Mouse (Mus musculus) heart, postnatal 0 days (tissue): ENCODE measurements around the gene Fcgr3. TPM values are rescaled to one million over a fixed set of nuclear protein-coding genes. Genes with fewer than 3 reads are reported as not detected.

Experiments used
- ATAC-seq: fragments of 200-750 bp; cut with Nextera tagmentation; 2 replicates; pipeline ENCODE4 v1.8.0; 2017; ENCODE audit warnings: low read depth, moderate number of reproducible peaks, moderate library complexity; ENCODE audit not compliant: insufficient read depth
- DNase-seq: peaks from one replicate; pipeline ENCODE4 v3.0.0-alpha.2; 2016; ENCODE audit warnings: low spot score
- H3K27ac ChIP-seq: fragments of 300-500 bp; sonication (generic); 2 replicates; pipeline ENCODE4 v1.5.1; 2014; ENCODE audit warnings: low read depth, mild to moderate bottlenecking
- H3K27me3 ChIP-seq: fragments of 300-500 bp; sonication (generic); 2 replicates; pipeline ENCODE4 v1.6.1; 2014; ENCODE audit warnings: low read length, mixed read lengths; ENCODE audit not compliant: control insufficient read depth, insufficient read depth
- H3K36me3 ChIP-seq: fragments of 300-500 bp; sonication (generic); replicated peaks from 2 replicates; pipeline ENCODE4 v1.6.1; 2014; ENCODE audit warnings: low read length, mixed read lengths; ENCODE audit not compliant: control insufficient read depth, insufficient read depth
- H3K4me1 ChIP-seq: fragments of 300-500 bp; sonication (generic); 2 replicates; pipeline ENCODE4 v1.6.1; 2014; ENCODE audit warnings: antibody characterized with exemption; ENCODE audit not compliant: control insufficient read depth, insufficient read depth
- H3K4me2 ChIP-seq: fragments of 300-500 bp; sonication (generic); 2 replicates; pipeline ENCODE4 v1.6.1; 2014; ENCODE audit warnings: low read depth, mild to moderate bottlenecking, low read length, moderate library complexity
- H3K4me3 ChIP-seq: fragments of 300-500 bp; sonication (generic); 2 replicates; pipeline ENCODE4 v1.5.1; 2014; ENCODE audit warnings: low read depth, low read length
- H3K9ac ChIP-seq: fragments of 300-500 bp; sonication (generic); replicated peaks from 2 replicates; pipeline ENCODE4 v1.6.1; 2014; ENCODE audit warnings: low read depth, low read length, mixed read lengths
- H3K9me3 ChIP-seq: fragments of 300-500 bp; sonication (generic); replicated peaks from 2 replicates; pipeline ENCODE4 v1.6.1; 2016; ENCODE audit warnings: low read length; ENCODE audit not compliant: control insufficient read depth
- CTCF ChIP-seq: IDR thresholded peaks from 2 replicates; pipeline ENCODE4 v1.5.1; 2016; ENCODE audit warnings: antibody characterized with exemption, control low read depth, low read depth
- EP300 ChIP-seq: IDR thresholded peaks from 2 replicates; pipeline ENCODE4 v1.6.1; 2016; ENCODE audit warnings: antibody characterized with exemption, low read depth
- WGBS: fragments of 180-500 bp; shearing (Covaris S2); extraction: QIAGEN DNeasy Blood & Tissue Kit; methylation state at CpG from one replicate; pipeline ENCODE4 v1.1.7; 2014; 5-methylcytosine and 5-hydroxymethylcytosine counted together
- polyA plus RNA-seq: library from polyadenylated mRNA; unstranded; fragments of >200 nt; fragmentation: Nextera tagmentation; extraction: Ambion mirVana; gene quantifications from 2 replicates; pipeline ENCODE4 v1.2.1, GENCODE M21; 2015
- total RNA-seq: library from RNA; depleted of rRNA; stranded (reverse); fragments of >200 nt; gene quantifications from 2 replicates; pipeline ENCODE4 v1.2.3, GENCODE M21; 2014; ENCODE audit warnings: low replicate concordance

Gene Fcgr3
- total and polyA plus RNA-seq, 2 experiments from 2014 or later = 8.2 to 13.7 TPM

DNA sequence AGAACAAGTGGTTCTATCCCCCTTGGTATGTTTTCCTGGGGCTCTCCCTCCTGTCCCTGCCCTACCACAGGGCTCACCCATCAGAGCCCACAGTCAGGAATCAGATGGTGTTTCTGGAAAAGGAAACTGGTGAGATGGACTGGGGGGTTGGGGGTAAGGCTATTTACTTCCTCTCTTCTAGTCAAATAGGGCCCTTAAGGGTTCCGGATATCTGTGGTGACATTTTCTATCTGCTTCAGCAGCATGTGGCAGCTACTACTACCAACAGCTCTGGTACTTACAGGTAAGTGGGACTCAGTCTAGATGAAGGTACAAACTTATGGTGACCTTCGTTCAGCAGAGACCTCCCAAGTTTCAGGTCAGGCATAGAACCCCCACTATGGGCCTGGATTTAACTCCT, 46.0 kb downstream of the Fcgr3 start, which contains the start of gene Fcgr4:
Fcgr4 (plus strand) TSS at position 184 of the 400 bp plus-strand sequence.
- DNase-seq (no peak), ATAC-seq (no peak)
- Histone ChIP-seq H3K4me2 (no peak within 1 kb of the TSS), H3K36me3 (no peaks in the 10 kb centered on the region), H3K27me3 (no peaks in the 10 kb centered on the region), H3K4me3 (no peak within 1 kb of the TSS), H3K4me1 (no peaks in the 10 kb centered on the region), H3K27ac (no peak within 1 kb of the TSS), H3K9me3 (no peaks in the 10 kb centered on the region), H3K9ac (no peak within 1 kb of the TSS)
- WGBS = 69% methylated on average over 2 of the region's 2 CpGs
- TF ChIP-seq CTCF (no peak), EP300 (no peak)

GRCm38 (mm10) chr1:171017468-171018158, 47.1 kb downstream of the Fcgr3 start:
- WGBS = 54% methylated on average over 6 of the region's 6 CpGs
- DNase-seq = no peak
- no peak for ATAC-seq
- Histone ChIP-seq H3K9me3 (no peaks in the 10 kb centered on the region), H3K27ac (no peak overlapping the region), H3K4me1 (no peaks in the 10 kb centered on the region), H3K9ac (no peak overlapping the region), H3K4me2 (no peak overlapping the region), H3K36me3 (no peaks in the 10 kb centered on the region), H3K27me3 (no peaks in the 10 kb centered on the region), H3K4me3 (no peak overlapping the region)
- no peak for TF ChIP-seq CTCF
- no peak for TF ChIP-seq EP300

GRCm38 (mm10) chr1:171016676-171017356, 47.9 kb downstream of the Fcgr3 start:
- H3K27ac ChIP-seq = no peak overlapping the region
- H3K9me3 ChIP-seq = no peaks in the 10 kb centered on the region
- no peak for DNase-seq
- H3K4me1 ChIP-seq = no peaks in the 10 kb centered on the region
- 63% methylated on average over 6 of the region's 6 CpGs for WGBS
- ATAC-seq = no peak
- no peak overlapping the region for H3K9ac ChIP-seq
- H3K4me3 ChIP-seq = no peak overlapping the region
- H3K27me3 ChIP-seq = no peaks in the 10 kb centered on the region
- TF ChIP-seq EP300 = no peak
- no peak for TF ChIP-seq CTCF
- no peaks in the 10 kb centered on the region for H3K36me3 ChIP-seq
- H3K4me2 ChIP-seq = no peak overlapping the region

GRCm38 (mm10) chr1:171011733-171012132, 53.0 kb downstream of the Fcgr3 start:
- Histone ChIP-seq H3K27me3 (no peaks in the 10 kb centered on the region), H3K4me2 (no peak overlapping the region), H3K36me3 (no peaks in the 10 kb centered on the region), H3K27ac (no peak overlapping the region), H3K4me1 (no peaks in the 10 kb centered on the region), H3K9ac (no peak overlapping the region), H3K4me3 (no peak overlapping the region), H3K9me3 (no peaks in the 10 kb centered on the region)
- ATAC-seq = no peak
- DNase-seq = no peak
- TF ChIP-seq EP300 (no peak), CTCF (no peak)
- WGBS = 66% methylated on average over 4 of the region's 4 CpGs

GRCm38 (mm10) chr1:171006905-171007304, 57.8 kb downstream of the Fcgr3 start:
- Histone ChIP-seq H3K27ac (no peak overlapping the region), H3K9ac (no peak overlapping the region), H3K27me3 (no peaks in the 10 kb centered on the region), H3K36me3 (no peaks in the 10 kb centered on the region), H3K4me2 (no peak overlapping the region), H3K9me3 (no peaks in the 10 kb centered on the region), H3K4me3 (no peak overlapping the region), H3K4me1 (no peaks in the 10 kb centered on the region)
- DNase-seq = no peak
- no peak for ATAC-seq
- WGBS = 84% methylated on average over 2 of the region's 2 CpGs
- TF ChIP-seq CTCF = no peak
- no peak for TF ChIP-seq EP300

DNA sequence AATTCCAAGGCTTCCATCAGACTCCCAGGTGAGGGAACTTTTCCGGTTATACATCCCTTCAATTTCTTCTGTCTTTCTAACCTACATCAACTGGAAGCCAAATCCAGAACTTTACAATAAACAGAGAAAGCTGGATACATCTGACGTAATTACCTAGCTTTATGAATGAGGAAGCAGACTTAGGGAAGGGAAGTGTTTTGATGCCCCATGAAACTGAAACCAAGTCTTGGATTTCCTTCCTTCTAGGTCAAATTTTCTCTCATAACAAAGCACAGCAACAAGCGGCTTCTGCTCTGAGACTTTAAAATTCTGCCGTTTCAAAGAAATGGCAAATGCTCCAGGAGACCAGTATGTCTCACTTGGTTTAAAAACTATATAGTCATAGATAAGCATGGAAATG, 58.4 kb downstream of the Fcgr3 start:
- ATAC-seq = no peak

More for the DNA sequence above, 58.4 kb downstream of the Fcgr3 start:
- no peak overlapping the region for H3K27ac ChIP-seq
- no peaks in the 10 kb centered on the region for H3K27me3 ChIP-seq
- H3K36me3 ChIP-seq = no peaks in the 10 kb centered on the region
- H3K4me1 ChIP-seq = no peaks in the 10 kb centered on the region
- TF ChIP-seq EP300 = no peak
- TF ChIP-seq CTCF = no peak
- no peak for DNase-seq
- H3K4me3 ChIP-seq = no peak overlapping the region
- no peaks in the 10 kb centered on the region for H3K9me3 ChIP-seq
- H3K4me2 ChIP-seq = no peak overlapping the region
- WGBS = 85% methylated on average over 4 of the region's 4 CpGs
- H3K9ac ChIP-seq = no peak overlapping the region
